Mouse (Mus musculus) hindbrain, postnatal 0 days (tissue): Measurements from ENCODE around the gene Chek2. TPM values are rescaled to one million over a fixed set of nuclear protein-coding genes. Genes with fewer than 3 reads are reported as not detected.

ENCODE experiments used
- ATAC-seq: fragments of 200-750 bp; cut with Nextera tagmentation; 2 replicates; pipeline ENCODE4 v1.8.0; 2017; ENCODE audit warnings: mild to moderate bottlenecking, moderate TSS enrichment, moderate library complexity
- DNase-seq: peaks from one replicate; pipeline ENCODE4 v3.0.0-alpha.2; 2015; ENCODE audit warnings: low spot score
- H3K27ac ChIP-seq: fragments of 300-500 bp; sonication (generic); 2 replicates; pipeline ENCODE4 v1.5.1; 2014; ENCODE audit warnings: mild to moderate bottlenecking
- H3K27me3 ChIP-seq: fragments of 300-500 bp; sonication (generic); 2 replicates; pipeline ENCODE4 v1.6.1; 2014; ENCODE audit warnings: low read length, mixed read lengths; ENCODE audit not compliant: insufficient read depth
- H3K36me3 ChIP-seq: fragments of 300-500 bp; sonication (generic); 2 replicates; pipeline ENCODE4 v1.6.1; 2014; ENCODE audit warnings: low read length, mixed read lengths; ENCODE audit not compliant: insufficient read depth
- H3K4me1 ChIP-seq: fragments of 300-500 bp; sonication (generic); 2 replicates; pipeline ENCODE4 v1.6.1; 2014; ENCODE audit warnings: antibody characterized with exemption, low read length, mixed read lengths; ENCODE audit not compliant: insufficient read depth
- H3K4me2 ChIP-seq: fragments of 300-500 bp; sonication (generic); 2 replicates; pipeline ENCODE4 v1.6.1; 2014; ENCODE audit warnings: low read depth, mild to moderate bottlenecking, low read length, moderate library complexity, mixed read lengths
- H3K4me3 ChIP-seq: fragments of 300-500 bp; sonication (generic); 2 replicates; pipeline ENCODE4 v1.5.1; 2014; ENCODE audit warnings: low read length
- H3K9ac ChIP-seq: fragments of 300-500 bp; sonication (generic); replicated peaks from 2 replicates; pipeline ENCODE4 v1.6.1; 2014; ENCODE audit warnings: mild to moderate bottlenecking, low read length, moderate library complexity, mixed read lengths
- H3K9me3 ChIP-seq: fragments of 300-500 bp; sonication (generic); 2 replicates; pipeline ENCODE4 v1.6.1; 2016; ENCODE audit warnings: low read length, mixed read lengths
- CTCF ChIP-seq: IDR thresholded peaks from 2 replicates; pipeline ENCODE4 v1.5.1; 2016; ENCODE audit warnings: antibody characterized with exemption, control low read depth, low read depth
- WGBS: fragments of 180-500 bp; shearing (Covaris S2); extraction: QIAGEN DNeasy Blood & Tissue Kit; methylation state at CpG from one replicate; pipeline ENCODE4 v1.1.7; 2014; 5-methylcytosine and 5-hydroxymethylcytosine counted together
- polyA plus RNA-seq: library from polyadenylated mRNA; unstranded; fragments of >200 nt; fragmentation: Nextera tagmentation; extraction: Ambion mirVana; gene quantifications from 2 replicates; pipeline ENCODE4 v1.2.1, GENCODE M21; 2015
- total RNA-seq: library from RNA; depleted of rRNA; stranded (reverse); fragments of >200 nt; gene quantifications from 2 replicates; pipeline ENCODE4 v1.2.3, GENCODE M21; 2014

Chek2 gene
- total and polyA plus RNA-seq, 2 experiments from 2014 or later: 5.1 to 5.5 TPM

DNA sequence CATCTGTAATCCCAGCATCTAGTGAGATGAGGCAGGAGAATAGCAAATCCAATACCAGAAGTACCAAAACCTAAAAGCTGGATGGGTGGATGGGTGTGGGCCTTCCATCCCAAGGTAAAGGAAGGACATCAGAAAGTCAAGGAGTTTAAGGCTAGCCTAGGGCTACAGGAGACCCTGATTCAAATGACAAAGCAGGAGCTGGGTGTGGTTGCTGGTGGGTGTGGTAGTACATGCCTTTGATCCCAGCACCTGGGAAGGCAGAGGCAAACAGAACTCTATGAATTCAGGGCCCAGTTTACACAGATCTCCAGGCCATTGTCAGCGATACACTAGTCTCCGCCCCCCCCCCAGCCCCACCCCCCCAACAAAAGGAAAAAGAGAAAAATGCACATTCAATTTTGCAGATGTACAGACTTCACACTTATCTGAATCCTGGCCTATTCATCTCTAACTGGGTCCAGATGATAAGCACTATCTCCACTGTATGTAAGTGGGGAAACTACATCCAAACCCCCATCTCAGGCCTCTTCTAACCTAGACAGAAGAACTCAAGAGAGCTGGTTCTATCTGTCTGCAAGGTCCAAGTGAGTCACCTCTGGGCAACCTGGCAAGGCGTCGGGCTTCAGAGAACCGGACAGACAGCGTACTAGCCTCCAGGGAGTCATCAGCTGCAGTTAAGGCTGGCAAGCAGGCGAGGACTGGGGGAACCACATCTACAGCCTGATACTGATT is 35.6 kb upstream of the Chek2 start:
- no peak for DNase-seq
- Histone ChIP-seq H3K9me3 (no peaks in the 10 kb centered on the region), H3K4me2 (no peak overlapping the region), H3K36me3 (peaks cover 11% of the 10 kb centered on the region; the same call in 1 of the 2 replicates), H3K9ac (no peak overlapping the region), H3K4me1 (peaks cover 23% of the 10 kb centered on the region), H3K27me3 (no peaks in the 10 kb centered on the region), H3K27ac (no peak overlapping the region), H3K4me3 (no peak overlapping the region)
- no peak for ATAC-seq
- 77% methylated on average over 7 of the region's 7 CpGs for WGBS
- no peak for TF ChIP-seq CTCF

DNA sequence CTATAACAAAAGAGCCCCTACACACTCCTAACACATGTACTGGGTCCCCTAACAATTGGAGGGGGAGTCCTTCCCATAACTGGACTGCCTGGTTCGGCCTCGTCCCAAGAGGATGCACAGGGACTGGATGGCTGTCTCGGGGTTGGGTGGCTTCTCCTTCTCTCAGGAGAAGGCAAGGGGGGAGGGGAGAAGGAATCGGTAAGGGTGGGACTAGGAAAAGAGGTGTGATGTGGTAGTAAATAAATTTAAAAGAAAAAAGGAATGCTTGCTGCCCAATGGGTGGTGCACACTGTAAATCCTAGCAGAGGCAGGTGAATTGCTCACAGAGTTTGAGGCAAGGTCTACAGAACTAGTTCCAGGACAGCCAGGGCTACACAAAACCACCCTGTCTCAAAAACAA is 33.6 kb upstream of the Chek2 start:
- H3K9me3 ChIP-seq: no peaks in the 10 kb centered on the region
- H3K9ac ChIP-seq: no peak overlapping the region
- H3K36me3 ChIP-seq: no peaks in the 10 kb centered on the region
- no peak overlapping the region for H3K4me3 ChIP-seq
- no peak for ATAC-seq
- 93% methylated on average over 4 of the region's 4 CpGs for WGBS
- H3K27me3 ChIP-seq: no peaks in the 10 kb centered on the region
- no peak overlapping the region for H3K4me2 ChIP-seq
- peaks cover 23% of the 10 kb centered on the region for H3K4me1 ChIP-seq
- no peak overlapping the region for H3K27ac ChIP-seq
- no peak for TF ChIP-seq CTCF
- DNase-seq: no peak

DNA sequence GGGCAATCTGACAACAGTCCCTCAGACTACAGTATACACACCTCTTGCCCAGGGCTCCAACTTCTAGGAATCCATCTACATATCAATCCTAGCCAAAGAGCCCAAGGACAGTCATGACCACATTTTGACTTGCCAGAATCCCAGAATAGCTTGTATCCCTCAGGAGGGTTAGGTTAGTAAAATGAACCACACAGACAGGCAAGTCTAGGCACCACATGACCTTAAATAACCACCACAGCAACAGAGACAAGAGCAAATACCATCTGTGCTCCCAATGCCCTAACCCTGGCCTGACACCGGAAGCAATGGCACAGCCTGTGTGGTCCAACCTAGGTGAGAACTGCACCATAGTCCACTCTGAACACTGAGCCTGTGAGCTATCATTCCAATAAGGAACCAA is 33.1 kb upstream of the Chek2 start:
- 90% methylated on average over 1 of the region's 1 CpGs for WGBS
- H3K9me3 ChIP-seq: no peaks in the 10 kb centered on the region
- no peak for TF ChIP-seq CTCF
- ATAC-seq: no peak
- peaks cover 23% of the 10 kb centered on the region for H3K4me1 ChIP-seq
- no peak for DNase-seq
- H3K36me3 ChIP-seq: no peaks in the 10 kb centered on the region
- no peak overlapping the region for H3K4me3 ChIP-seq
- H3K27ac ChIP-seq: no peak overlapping the region
- no peaks in the 10 kb centered on the region for H3K27me3 ChIP-seq
- no peak overlapping the region for H3K4me2 ChIP-seq
- H3K9ac ChIP-seq: no peak overlapping the region

DNA sequence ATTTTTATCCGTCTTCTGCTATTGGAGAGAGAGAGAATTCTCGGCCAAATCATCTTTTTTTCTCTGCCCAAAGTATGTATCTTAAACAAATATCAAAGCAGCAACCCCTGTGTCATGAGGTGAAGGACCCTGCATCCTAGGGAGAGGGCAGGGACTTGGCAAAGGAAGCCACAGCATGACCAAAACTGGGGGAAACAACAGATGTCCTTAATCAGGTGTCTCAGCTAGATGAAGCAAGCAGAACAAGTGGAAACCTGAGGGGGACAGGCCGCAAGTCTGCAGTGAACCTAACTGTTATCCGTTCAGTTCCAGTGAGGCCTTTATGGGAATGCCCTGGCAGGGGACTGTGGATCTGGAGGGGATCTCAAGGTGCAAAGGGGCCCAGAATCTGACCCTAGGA is 32.3 kb upstream of the Chek2 start:
- Histone ChIP-seq H3K27me3 (no peaks in the 10 kb centered on the region), H3K36me3 (no peaks in the 10 kb centered on the region), H3K4me2 (peak overlapping the region; percentile 95), H3K27ac (no peak overlapping the region), H3K9ac (no peak overlapping the region), H3K4me3 (peak overlapping the region; percentile 67; the same call in 1 of the 2 replicates), H3K4me1 (peaks cover 23% of the 10 kb centered on the region), H3K9me3 (no peaks in the 10 kb centered on the region)
- no peak for TF ChIP-seq CTCF
- DNase-seq (no peak), ATAC-seq (no peak)
- 81% methylated on average over 4 of the region's 4 CpGs for WGBS

DNA sequence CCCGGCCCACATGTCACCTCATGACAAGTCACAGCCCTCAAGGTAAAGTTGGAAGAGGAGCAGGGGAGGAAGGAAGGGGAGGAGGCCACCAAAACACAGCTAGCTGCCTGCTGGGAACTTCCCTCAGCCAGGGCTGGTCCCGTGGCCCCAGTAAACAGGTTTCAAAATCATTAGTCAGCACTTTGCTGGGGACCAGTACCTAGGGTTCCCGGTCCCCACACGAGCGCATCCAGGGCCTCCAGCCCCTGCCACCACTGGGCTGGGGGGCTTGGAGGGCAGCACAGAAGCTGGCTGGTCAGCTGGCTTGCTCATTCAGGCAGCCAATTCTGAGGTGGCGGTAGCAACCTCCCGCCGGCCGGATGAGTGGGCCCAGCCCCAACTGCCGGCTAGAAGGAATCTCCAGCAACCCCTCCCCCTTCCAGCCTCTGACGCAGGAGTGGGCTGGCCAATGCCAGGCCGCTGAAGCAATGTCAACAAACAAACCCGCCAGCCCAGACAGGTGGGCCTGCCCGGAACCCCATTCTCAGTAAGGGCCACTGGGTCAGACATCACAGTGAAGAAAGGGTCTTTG is 31.6 kb upstream of the Chek2 start:
- H3K9ac ChIP-seq: peak overlapping the region; percentile 87
- H3K4me3 ChIP-seq: peak overlapping the region; percentile 67
- peaks cover 23% of the 10 kb centered on the region for H3K4me1 ChIP-seq

DNA sequence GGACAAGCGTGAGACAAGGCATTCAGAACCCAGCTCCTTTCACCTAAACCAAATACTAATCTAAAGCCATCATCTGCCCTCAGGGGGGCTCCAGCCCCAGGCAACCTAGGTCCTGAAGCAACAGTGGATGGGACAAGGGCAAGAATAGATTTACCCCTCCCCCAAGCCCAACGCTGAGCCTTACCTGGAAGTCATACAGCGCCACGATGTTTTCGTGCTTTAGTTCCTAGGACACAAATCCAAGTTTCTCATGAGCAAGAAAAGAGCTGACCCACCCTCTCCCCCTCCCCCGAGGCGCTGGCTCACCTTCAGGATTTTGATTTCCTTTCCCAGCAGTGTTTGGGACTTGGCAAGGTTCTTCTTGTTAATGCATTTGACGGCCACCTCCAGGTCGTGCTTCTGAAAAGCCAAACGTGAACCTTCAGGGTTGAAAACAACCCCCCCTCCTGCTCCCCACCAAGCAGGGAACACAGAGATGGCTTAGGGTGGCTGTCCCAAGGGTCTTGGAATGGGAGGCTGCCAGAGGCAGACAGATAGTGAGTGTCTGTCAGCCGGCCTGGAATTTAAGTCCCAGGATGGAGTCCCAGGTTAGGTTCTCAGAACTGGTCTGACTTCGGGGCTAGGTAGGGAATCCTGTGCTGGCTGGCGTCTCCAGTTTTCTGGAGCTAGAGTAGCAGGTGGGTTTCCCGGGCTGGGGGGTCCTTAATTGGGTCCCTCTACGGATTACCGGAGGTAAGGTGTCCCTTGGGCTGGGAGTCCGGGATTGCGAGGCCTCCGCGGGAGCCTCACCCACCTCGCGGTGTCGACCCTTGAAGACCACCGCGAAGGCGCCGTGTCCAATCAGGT is 30.7 kb upstream of the Chek2 start:
- peak overlapping the region; percentile 83 for H3K27ac ChIP-seq
- H3K9ac ChIP-seq: peak overlapping the region; percentile 87
- H3K4me1 ChIP-seq: peaks cover 23% of the 10 kb centered on the region
- DNase-seq (peak; percentile 16), ATAC-seq (no peak)
- no peak for TF ChIP-seq CTCF
- H3K27me3 ChIP-seq: no peaks in the 10 kb centered on the region
- 2% methylated on average over 27 of the region's 27 CpGs for WGBS
- H3K4me2 ChIP-seq: peak overlapping the region; percentile 95
- no peaks in the 10 kb centered on the region for H3K36me3 ChIP-seq
- peak overlapping the region; percentile 67 for H3K4me3 ChIP-seq
- no peaks in the 10 kb centered on the region for H3K9me3 ChIP-seq

More for the DNA sequence above, 31.6 kb upstream of the Chek2 start:
- 4% methylated on average over 14 of the region's 14 CpGs for WGBS
- Histone ChIP-seq H3K27me3 (no peaks in the 10 kb centered on the region), H3K36me3 (no peaks in the 10 kb centered on the region), H3K4me2 (peak overlapping the region; percentile 95), H3K9me3 (no peaks in the 10 kb centered on the region), H3K27ac (peak overlapping the region; percentile 83)
- ATAC-seq (peak; percentile 67), DNase-seq (peak; percentile 89)
- TF ChIP-seq CTCF: no peak
